Mouse (Mus musculus) liver, embryonic 11.5 days (tissue): ENCODE measurements around the gene Eno3. TPM values are rescaled to one million over a fixed set of nuclear protein-coding genes. Genes with fewer than 3 reads are reported as not detected.

Experiments
- ATAC-seq: fragments of 200-750 bp; cut with Nextera tagmentation; replicated peaks from 2 replicates; pipeline ENCODE4 v1.8.0; 2017; ENCODE audit warnings: moderate number of reproducible peaks, mild to moderate bottlenecking, moderate TSS enrichment, moderate library complexity; ENCODE audit not compliant: low FRiP score
- DNase-seq: peaks from one replicate; pipeline ENCODE4 v3.0.0-alpha.2; 2017; ENCODE audit warnings: low spot score
- H3K27ac ChIP-seq: fragments of 300-500 bp; sonication (generic); 2 replicates; pipeline ENCODE4 v1.5.1; 2014; ENCODE audit warnings: mild to moderate bottlenecking, low read depth, low read length, control low read depth
- H3K27me3 ChIP-seq: fragments of 300-500 bp; sonication (generic); replicated peaks from 2 replicates; pipeline ENCODE4 v1.6.1; 2014; ENCODE audit warnings: low read length, mixed read lengths; ENCODE audit not compliant: control insufficient read depth, insufficient read depth
- H3K36me3 ChIP-seq: fragments of 300-500 bp; sonication (generic); 2 replicates; pipeline ENCODE4 v1.6.1; 2014; ENCODE audit warnings: mild to moderate bottlenecking, low read length, moderate library complexity, mixed read lengths; ENCODE audit not compliant: control insufficient read depth, insufficient read depth
- H3K4me1 ChIP-seq: fragments of 300-500 bp; sonication (generic); replicated peaks from 2 replicates; pipeline ENCODE4 v1.6.1; 2014; ENCODE audit warnings: low read length, mixed read lengths; ENCODE audit not compliant: control insufficient read depth, insufficient read depth
- H3K4me2 ChIP-seq: fragments of 300-500 bp; sonication (generic); 2 replicates; pipeline ENCODE4 v1.6.1; 2014; ENCODE audit warnings: mild to moderate bottlenecking, control low read depth, moderate library complexity
- H3K4me3 ChIP-seq: fragments of 300-500 bp; sonication (generic); 2 replicates; pipeline ENCODE4 v1.5.1; 2014; ENCODE audit warnings: low read depth, low read length, control low read depth
- H3K9ac ChIP-seq: fragments of 300-500 bp; sonication (generic); 2 replicates; pipeline ENCODE4 v1.6.1; 2014; ENCODE audit warnings: low read depth, low read length, control low read depth
- H3K9me3 ChIP-seq: fragments of 300-500 bp; sonication (generic); 2 replicates; pipeline ENCODE4 v1.6.1; 2016; ENCODE audit warnings: low read length, inconsistent platforms, mixed read lengths; ENCODE audit not compliant: control insufficient read depth
- WGBS: fragments of 180-500 bp; shearing (Covaris S2); extraction: QIAGEN DNeasy Blood & Tissue Kit; methylation state at CpG from one replicate; pipeline ENCODE4 v1.1.7; 2014; 5-methylcytosine and 5-hydroxymethylcytosine counted together
- polyA plus RNA-seq: library from polyadenylated mRNA; unstranded; fragments of >200 nt; fragmentation: Nextera tagmentation; extraction: Ambion mirVana; gene quantifications from 2 replicates; pipeline ENCODE4 v1.2.1, GENCODE M21; 2014

The Eno3 gene
- polyA plus RNA-seq, 1 experiment from 2014 or later: 20.1 TPM

GRCm38 (mm10) chr11:70686901-70687566, 30.0 kb downstream of the Eno3 start:
- Histone ChIP-seq H3K27me3 (no peaks in the 10 kb centered on the region), H3K27ac (peak overlapping the region; percentile 71), H3K4me2 (peak overlapping the region; percentile 94), H3K4me1 (peaks cover 16% of the 10 kb centered on the region), H3K9ac (peak overlapping the region; percentile 89), H3K36me3 (peaks cover 13% of the 10 kb centered on the region), H3K9me3 (no peaks in the 10 kb centered on the region), H3K4me3 (peak overlapping the region; percentile 85)
- ATAC-seq: peak; percentile 19
- 3% methylated on average over 16 of the region's 16 CpGs for WGBS
- DNase-seq: peak; percentile 58

- ATAC-seq (peak; percentile 77), DNase-seq (peak; percentile 89)
- peak within 1 kb of the TSS; percentile 71 for H3K27ac ChIP-seq
- peak within 1 kb of the TSS; percentile 94 for H3K4me2 ChIP-seq
- under 1% methylated on average over 52 of the region's 55 CpGs for WGBS
- H3K4me1 ChIP-seq: peaks cover 11% of the 10 kb centered on the region; the same call in 1 of the 2 replicates
- peak within 1 kb of the TSS; percentile 85 for H3K4me3 ChIP-seq
- H3K9me3 ChIP-seq: no peaks in the 10 kb centered on the region
- H3K9ac ChIP-seq: peak within 1 kb of the TSS; percentile 89
- peaks cover 10% of the 10 kb centered on the region for H3K36me3 ChIP-seq
- no peaks in the 10 kb centered on the region for H3K27me3 ChIP-seq
Measured at GRCm38 (mm10) chr11:70687601-70688199, 30.7 kb downstream of the Eno3 start, which contains the start of gene Camta2. Gene Camta2, minus strand, starts transcription at chr11:70688105.

- peaks cover 11% of the 10 kb centered on the region; the same call in 1 of the 2 replicates for H3K4me1 ChIP-seq
- H3K27ac ChIP-seq: peak overlapping the region; percentile 71; the same call in 1 of the 2 replicates
- H3K27me3 ChIP-seq: no peaks in the 10 kb centered on the region
- WGBS: 25% methylated on average over 8 of the region's 8 CpGs
- H3K36me3 ChIP-seq: peaks cover 8% of the 10 kb centered on the region
- peak overlapping the region; percentile 85 for H3K4me3 ChIP-seq
- H3K9ac ChIP-seq: peak overlapping the region; percentile 89
- DNase-seq (no peak), ATAC-seq (no peak)
- H3K4me2 ChIP-seq: peak overlapping the region; percentile 94
- H3K9me3 ChIP-seq: no peaks in the 10 kb centered on the region
Measured at GRCm38 (mm10) chr11:70688372-70688771, 31.4 kb downstream of the Eno3 start.

GRCm38 (mm10) chr11:70689578-70689977, 32.6 kb downstream of the Eno3 start:
- Histone ChIP-seq H3K4me3 (no peak overlapping the region), H3K9me3 (no peaks in the 10 kb centered on the region), H3K9ac (no peak overlapping the region), H3K4me1 (peaks cover 11% of the 10 kb centered on the region; the same call in 1 of the 2 replicates), H3K27ac (no peak overlapping the region), H3K27me3 (no peaks in the 10 kb centered on the region), H3K4me2 (no peak overlapping the region), H3K36me3 (peaks cover 4% of the 10 kb centered on the region; the same call in 1 of the 2 replicates)
- 51% methylated on average over 4 of the region's 4 CpGs for WGBS
- no peak for DNase-seq
- ATAC-seq: no peak

- no peak overlapping the region for H3K4me2 ChIP-seq
- H3K4me1 ChIP-seq: peaks cover 1% of the 10 kb centered on the region; the same call in 1 of the 2 replicates
- no peaks in the 10 kb centered on the region for H3K9me3 ChIP-seq
- no peaks in the 10 kb centered on the region for H3K27me3 ChIP-seq
- DNase-seq: no peak
- H3K4me3 ChIP-seq: no peak overlapping the region
- no peak overlapping the region for H3K9ac ChIP-seq
- WGBS: 58% methylated on average over 3 of the region's 3 CpGs
- no peak overlapping the region for H3K27ac ChIP-seq
- no peaks in the 10 kb centered on the region for H3K36me3 ChIP-seq
- no peak for ATAC-seq
Measured at GRCm38 (mm10) chr11:70693504-70693903, 36.5 kb downstream of the Eno3 start.

- no peaks in the 10 kb centered on the region for H3K36me3 ChIP-seq
- H3K9ac ChIP-seq: no peak overlapping the region
- ATAC-seq (no peak), DNase-seq (no peak)
- H3K27ac ChIP-seq: no peak overlapping the region
- H3K9me3 ChIP-seq: no peaks in the 10 kb centered on the region
- H3K4me3 ChIP-seq: no peak overlapping the region
- H3K27me3 ChIP-seq: peaks cover 6% of the 10 kb centered on the region; the same call in 1 of the 2 replicates
- H3K4me2 ChIP-seq: no peak overlapping the region
- peaks cover 10% of the 10 kb centered on the region; the same call in 1 of the 2 replicates for H3K4me1 ChIP-seq
- WGBS: 60% methylated on average over 3 of the region's 3 CpGs
Measured at GRCm38 (mm10) chr11:70697376-70697775, 40.4 kb downstream of the Eno3 start.

- peaks cover 8% of the 10 kb centered on the region; the same call in 1 of the 2 replicates for H3K27me3 ChIP-seq
- no peak overlapping the region for H3K27ac ChIP-seq
- H3K4me1 ChIP-seq: peaks cover 10% of the 10 kb centered on the region; the same call in 1 of the 2 replicates
- H3K36me3 ChIP-seq: no peaks in the 10 kb centered on the region
- no peak overlapping the region for H3K4me3 ChIP-seq
- peak overlapping the region; percentile 93 for H3K4me2 ChIP-seq
- H3K9me3 ChIP-seq: no peaks in the 10 kb centered on the region
- DNase-seq (no peak), ATAC-seq (no peak)
- no peak overlapping the region for H3K9ac ChIP-seq
- 64% methylated on average over 2 of the region's 2 CpGs for WGBS
Measured at GRCm38 (mm10) chr11:70699051-70699450, 42.0 kb downstream of the Eno3 start.

GRCm38 (mm10) chr11:70699722-70700556, 42.9 kb downstream of the Eno3 start, which contains the start of the genes Inca1 and Kif1c:
Gene Inca1, minus strand, starts transcription at chr11:70700155.
Gene Kif1c, plus strand, starts transcription at chr11:70700548.
- DNase-seq (peak; percentile 96), ATAC-seq (peak; percentile 94)
- Histone ChIP-seq H3K36me3 (peaks cover 3% of the 10 kb centered on the region; the same call in 1 of the 2 replicates), H3K27ac (peak within 1 kb of the TSS; percentile 86), H3K4me1 (peaks cover 10% of the 10 kb centered on the region; the same call in 1 of the 2 replicates), H3K9me3 (no peaks in the 10 kb centered on the region), H3K4me2 (peak within 1 kb of the TSS; percentile 93), H3K27me3 (peaks cover 8% of the 10 kb centered on the region; the same call in 1 of the 2 replicates), H3K4me3 (peak within 1 kb of the TSS; percentile 86), H3K9ac (peak within 1 kb of the TSS; percentile 88)
- WGBS: 1% methylated on average over 66 of the region's 69 CpGs
